Mouse (Mus musculus): ENCODE data around the gene Ppp4r4.
"Not testable (repeated sequence)": the region's sequence is repeated elsewhere in the genome, so short reads cannot be mapped to it uniquely, and the experiment has no call there.

Ppp4r4 gene

GRCm38 (mm10) chr12:103643818-103644217 lies 111.7 kb downstream of the Ppp4r4 start:
- DNase-seq, result no peak

- DNase-seq, result no peak
Observed at GRCm38 (mm10) chr12:103644601-103645000, 112.5 kb downstream of the Ppp4r4 start.

- DNase-seq, result no peak
Observed at GRCm38 (mm10) chr12:103646314-103646713, 114.2 kb downstream of the Ppp4r4 start.

- no peak for DNase-seq
Observed at GRCm38 (mm10) chr12:103653836-103654235, 121.8 kb downstream of the Ppp4r4 start.

GRCm38 (mm10) chr12:103655123-103656044 lies 123.3 kb downstream of the Ppp4r4 start:
- no peak for DNase-seq

GRCm38 (mm10) chr12:103656848-103657626 lies 125.0 kb downstream of the Ppp4r4 start, which contains the start of gene Serpina6:
Gene Serpina6, minus strand, starts transcription at chr12:103657212.
- no peak for DNase-seq

GRCm38 (mm10) chr12:103657991-103658390 lies 125.9 kb downstream of the Ppp4r4 start:
- DNase-seq, result no peak

- no peak for DNase-seq
Observed at GRCm38 (mm10) chr12:103659171-103659570, 127.1 kb downstream of the Ppp4r4 start.

- DNase-seq, result peak in 1 of 2 experiments; percentile 27
Observed at GRCm38 (mm10) chr12:103660076-103660475, 128.0 kb downstream of the Ppp4r4 start.

- not testable (repeated sequence) for DNase-seq
Observed at GRCm38 (mm10) chr12:103662053-103662452, 130.0 kb downstream of the Ppp4r4 start.
